Mouse (Mus musculus): ENCODE data around the gene Tbc1d1.
A peak's percentile ranks its signal among the peaks of the same experiment; 100 is the strongest.

Tbc1d1 gene

GRCm38 (mm10) chr5:64237693-64238092, 81.6 kb downstream of the Tbc1d1 start:
- no peak for DNase-seq (ENCODE audit: low read depth, low spot score)

DNA sequence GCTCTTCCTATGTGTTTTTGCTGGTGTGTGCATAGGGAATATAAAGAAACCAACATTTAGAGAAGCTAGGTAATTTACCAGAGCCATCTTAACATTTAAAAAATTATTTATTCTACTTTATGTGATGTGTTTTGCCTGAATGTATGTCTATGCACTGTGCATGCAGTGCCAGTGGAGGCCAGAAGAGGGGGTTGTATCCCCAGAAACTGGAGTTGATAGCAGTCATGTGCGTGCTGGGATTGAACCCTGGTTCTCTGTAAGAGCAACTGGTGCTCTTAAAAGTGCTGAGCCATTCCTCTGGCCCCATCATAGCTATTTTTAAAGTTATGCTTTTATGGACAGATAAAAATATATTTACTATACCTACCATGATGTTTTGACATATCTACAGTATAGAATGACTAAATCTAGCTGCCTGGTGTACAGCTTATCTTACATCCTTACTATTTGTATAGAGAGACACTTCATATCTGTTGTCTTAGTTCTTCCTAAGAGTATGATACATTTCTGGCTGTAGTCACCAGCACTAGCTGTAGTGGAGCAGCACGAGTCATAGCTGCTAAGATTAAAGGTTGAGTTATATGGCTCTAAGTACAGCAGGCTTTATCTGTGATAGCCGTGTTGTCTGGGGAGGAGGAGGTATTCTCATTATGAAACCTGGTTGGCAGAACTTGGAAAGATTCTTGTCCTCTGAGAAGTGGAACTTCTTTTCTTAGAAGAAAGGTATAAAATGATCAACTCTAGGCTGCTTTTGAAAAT, 83.0 kb downstream of the Tbc1d1 start:
- DNase-seq (ENCODE audit: low read depth, low spot score): no peak

GRCm38 (mm10) chr5:64240941-64241682, 85.0 kb downstream of the Tbc1d1 start:
- DNase-seq (ENCODE audit: low read depth, low spot score): no peak

- no peak for DNase-seq (ENCODE audit: low read depth, low spot score)
Measured at GRCm38 (mm10) chr5:64241867-64242266, 85.8 kb downstream of the Tbc1d1 start.

- no peak for DNase-seq (ENCODE audit: low read depth, low spot score)
Measured at GRCm38 (mm10) chr5:64242795-64243455, 86.8 kb downstream of the Tbc1d1 start.

- DNase-seq (ENCODE audit: low read depth, low spot score): no peak
Measured at GRCm38 (mm10) chr5:64243666-64244065, 87.6 kb downstream of the Tbc1d1 start.

DNA sequence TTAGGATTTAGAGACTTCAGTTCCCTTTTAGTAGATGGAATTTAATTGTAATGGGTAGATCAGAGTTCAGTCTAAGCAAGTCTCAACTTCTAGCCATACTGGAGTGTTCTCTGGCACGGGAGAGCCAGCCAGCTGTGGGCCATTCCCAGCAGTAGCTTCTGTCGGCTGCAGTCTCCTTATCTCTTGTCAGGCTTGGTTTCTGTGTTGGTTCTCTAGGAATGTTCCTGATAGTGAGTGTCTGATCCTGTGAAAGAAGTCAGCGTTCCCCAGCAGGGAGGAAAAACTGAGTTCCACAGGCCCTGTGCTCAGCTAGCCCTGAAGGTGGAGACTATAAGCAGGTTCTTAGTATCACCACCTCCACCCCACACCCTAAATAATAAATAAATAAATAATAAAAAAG, 88.2 kb downstream of the Tbc1d1 start:
- DNase-seq (ENCODE audit: low read depth, low spot score): no peak

DNA sequence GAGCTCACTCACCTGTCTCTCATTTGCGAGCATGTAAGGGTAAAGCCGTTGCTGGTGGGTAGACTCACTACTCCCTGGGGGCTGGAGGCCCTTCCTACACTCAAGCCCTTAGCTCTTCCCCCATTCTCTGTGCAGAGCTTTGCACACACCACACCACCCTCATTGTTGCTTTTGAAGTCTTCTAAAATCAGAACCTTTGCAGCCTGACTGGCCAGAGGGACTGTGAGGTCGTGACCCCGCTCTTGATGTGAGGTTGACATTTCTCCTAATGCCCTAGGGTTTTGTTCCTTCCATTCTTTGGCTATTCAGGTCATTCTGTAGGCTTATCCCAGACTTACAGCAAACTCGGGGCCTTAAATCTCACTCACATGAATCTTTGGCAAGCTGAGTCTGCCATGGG, 88.6 kb downstream of the Tbc1d1 start:
- no peak for DNase-seq (ENCODE audit: low read depth, low spot score)

DNA sequence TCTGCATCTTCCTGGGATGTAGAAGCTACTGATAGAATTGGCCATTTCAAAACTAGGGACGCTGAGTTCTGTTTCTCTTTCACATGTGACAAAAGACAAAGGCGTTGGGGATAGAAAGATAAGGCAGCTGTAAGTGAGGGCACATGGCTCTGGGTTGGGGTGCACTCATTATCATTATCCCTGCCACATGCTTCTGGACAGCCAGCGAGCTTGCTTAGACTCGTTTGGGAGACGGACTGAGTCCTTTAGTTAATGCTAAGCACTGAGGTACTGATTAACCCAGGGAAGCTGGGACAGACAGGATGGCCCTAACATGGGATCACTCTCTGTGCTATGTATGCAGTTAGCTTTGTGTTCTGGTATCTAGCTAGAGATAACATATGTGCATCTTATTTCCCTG, 95.3 kb downstream of the Tbc1d1 start:
- no peak for DNase-seq (ENCODE audit: low read depth, low spot score)

DNA sequence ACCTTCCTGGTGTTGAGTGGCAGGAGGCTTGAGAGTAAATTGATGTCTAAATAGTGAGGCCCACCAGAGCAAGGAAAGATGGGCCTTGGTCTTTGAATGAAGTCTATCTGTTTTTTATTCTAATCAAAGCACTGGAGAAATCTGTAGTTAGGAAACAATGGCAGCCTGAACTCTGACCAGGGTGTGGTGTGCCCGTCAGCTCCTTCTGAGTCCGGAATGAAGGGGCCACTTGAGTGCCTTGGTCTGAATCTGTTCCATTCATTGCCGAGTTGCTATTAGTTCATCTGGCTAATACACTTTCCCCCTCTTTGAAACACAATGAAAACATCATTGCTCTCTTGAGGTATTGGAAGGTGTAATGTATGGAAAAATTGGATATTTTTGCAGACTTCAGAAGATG, 98.2 kb downstream of the Tbc1d1 start:
- DNase-seq (ENCODE audit: low read depth, low spot score): no peak

- no peak for DNase-seq (ENCODE audit: low read depth, low spot score)
Measured at GRCm38 (mm10) chr5:64254988-64255387, 98.9 kb downstream of the Tbc1d1 start.

GRCm38 (mm10) chr5:64263348-64263747, 107.2 kb downstream of the Tbc1d1 start:
- DNase-seq (ENCODE audit: low read depth, low spot score): no peak

DNA sequence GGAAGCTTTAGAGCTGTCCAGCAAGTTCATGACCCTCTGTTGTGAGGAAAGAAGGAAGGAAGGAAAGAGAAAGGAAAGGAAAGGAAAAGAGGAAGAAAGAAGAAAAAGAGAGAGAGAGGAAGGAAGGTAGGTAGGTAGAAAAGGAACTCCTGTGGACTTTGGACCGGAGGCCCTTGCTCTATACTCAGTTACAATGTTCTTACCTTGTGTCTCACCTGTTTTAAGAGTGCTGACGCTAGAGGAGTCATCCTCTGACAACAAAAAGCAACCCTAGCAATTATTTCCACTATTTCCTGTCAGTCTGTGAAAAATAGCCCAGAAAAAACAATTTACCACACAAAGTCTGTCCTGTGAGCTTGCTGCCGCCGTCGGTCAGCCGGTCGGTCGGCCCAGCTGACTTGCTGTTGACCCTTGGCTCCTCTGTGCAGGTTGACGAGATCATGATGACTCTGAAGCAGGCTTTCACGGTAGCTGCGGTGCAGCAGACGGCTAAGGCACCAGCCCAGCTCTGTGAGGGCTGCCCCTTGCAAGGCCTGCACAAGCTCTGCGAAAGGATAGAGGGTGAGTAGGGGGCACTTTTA, 107.9 kb downstream of the Tbc1d1 start:
- DNase-seq (ENCODE audit: low read depth, low spot score): no peak

GRCm38 (mm10) chr5:64265145-64265544, 109.0 kb downstream of the Tbc1d1 start:
- no peak for DNase-seq (ENCODE audit: low read depth, low spot score)

DNA sequence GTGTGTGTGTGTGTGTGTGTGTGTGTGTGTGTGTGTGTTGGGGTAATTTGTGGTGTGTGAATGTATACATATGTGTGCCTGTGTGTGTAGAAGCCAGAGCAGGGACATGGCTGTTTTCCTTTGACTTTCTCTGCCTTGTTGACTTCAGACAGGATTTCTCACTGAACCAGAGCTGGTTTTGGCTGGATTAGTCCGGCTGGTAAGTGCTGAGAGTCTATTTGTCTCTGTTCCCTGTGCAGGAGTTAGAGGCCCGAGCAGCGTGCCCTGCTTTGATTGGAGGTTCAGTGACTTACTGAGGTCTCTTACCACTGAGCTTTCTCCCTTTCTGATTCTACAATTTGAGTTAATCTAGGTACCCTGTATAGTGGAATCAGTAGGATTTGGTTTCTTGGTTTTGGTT, 109.8 kb downstream of the Tbc1d1 start:
- no peak for DNase-seq (ENCODE audit: low read depth, low spot score)

DNA sequence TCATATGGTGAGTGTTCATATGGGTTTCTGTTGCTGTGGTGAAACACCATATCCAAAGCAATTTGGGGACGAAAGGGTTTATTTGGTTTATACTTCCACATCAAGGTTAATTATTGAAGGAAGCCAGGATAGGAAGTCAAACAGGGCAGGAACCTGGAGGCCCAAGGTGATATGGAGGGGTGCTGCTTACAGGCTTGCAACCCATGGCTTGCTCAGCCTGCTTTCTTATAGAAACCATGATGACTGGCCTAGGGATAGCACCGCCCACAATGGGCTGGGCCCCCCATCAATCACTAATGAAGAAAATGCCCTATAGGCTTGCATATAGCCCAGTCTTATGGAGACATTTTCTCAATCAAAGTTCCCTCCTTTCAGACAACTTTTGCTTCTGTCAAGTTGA, 110.4 kb downstream of the Tbc1d1 start:
- DNase-seq (ENCODE audit: low read depth, low spot score): no peak

GRCm38 (mm10) chr5:64267279-64267678, 111.2 kb downstream of the Tbc1d1 start:
- no peak for DNase-seq (ENCODE audit: low read depth, low spot score)

DNA sequence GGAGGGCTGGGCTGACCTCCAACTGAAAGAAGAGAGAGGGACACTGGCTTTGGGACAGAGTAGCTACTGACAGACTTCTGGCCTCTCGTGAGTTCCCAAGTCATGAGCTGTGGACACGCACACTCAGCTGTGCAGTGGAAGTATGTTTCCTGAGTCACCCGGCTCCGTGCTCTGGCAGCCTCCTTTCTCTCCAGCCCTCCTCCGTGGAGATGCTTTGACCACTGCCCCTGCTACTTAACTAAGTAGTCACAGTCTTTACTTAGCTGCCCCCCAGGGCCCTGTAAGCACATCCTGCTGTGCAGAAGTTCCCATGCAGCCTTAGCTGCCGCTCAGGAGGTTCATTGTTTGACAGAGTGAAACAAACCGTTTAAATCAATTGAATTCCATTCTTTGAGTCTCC, 113.6 kb downstream of the Tbc1d1 start:
- DNase-seq (ENCODE audit: low read depth, low spot score): no peak

- DNase-seq (ENCODE audit: low read depth, low spot score): no peak
Measured at GRCm38 (mm10) chr5:64273517-64273916, 117.4 kb downstream of the Tbc1d1 start.

GRCm38 (mm10) chr5:64274296-64274695, 118.2 kb downstream of the Tbc1d1 start:
- no peak for DNase-seq (ENCODE audit: low read depth, low spot score)

DNA sequence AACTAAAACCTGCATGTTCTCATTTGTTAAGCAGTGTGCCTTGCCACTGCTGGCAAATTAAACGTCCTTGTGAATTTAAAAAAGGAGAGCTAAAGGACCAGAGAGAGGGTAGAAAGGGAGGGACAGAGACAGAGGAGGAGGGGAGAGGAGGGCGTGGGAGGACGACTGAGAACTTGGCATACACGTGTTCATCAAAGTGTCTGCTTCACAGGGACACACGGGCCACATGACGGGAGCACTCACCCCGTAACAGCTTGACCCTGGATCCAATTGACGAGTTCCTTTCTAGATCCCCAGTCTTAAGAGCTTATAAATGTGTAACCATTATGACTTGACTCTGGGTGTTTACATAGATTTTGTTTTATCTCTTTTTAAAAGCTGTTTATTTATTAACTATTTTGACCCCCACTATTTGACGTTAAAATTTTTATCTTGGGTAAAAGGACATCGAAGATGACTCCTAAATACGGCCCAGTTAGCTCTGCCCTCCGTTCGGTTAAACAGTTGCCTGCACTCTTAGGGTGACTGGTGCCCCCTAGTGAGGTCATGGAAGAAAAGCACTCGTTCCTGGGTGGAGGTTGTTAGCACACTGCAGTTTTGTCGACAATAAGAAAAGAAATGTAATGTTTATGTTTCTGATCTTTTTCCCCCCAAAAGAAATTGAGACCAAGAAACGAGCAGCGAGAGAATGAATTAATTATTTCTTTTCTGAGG, 118.8 kb downstream of the Tbc1d1 start:
- DNase-seq (ENCODE audit: low read depth, low spot score): peak; percentile 34
